Mouse (Mus musculus) spleen, adult 12 weeks (tissue): ENCODE results near the gene Cfap97d1.
A peak's percentile ranks its signal among the peaks of the same experiment; 100 is the strongest.

Experiments used
- DNase-seq: peaks from one replicate; pipeline ENCODE4 v3.0.0; 2022; ENCODE audit warnings: low spot score

The Cfap97d1 gene

GRCm38 (mm10) chr11:101984054-101985025 is at the start of gene Cfap97d1:
Gene Cfap97d1 (plus strand): TSS chr11:101984279.
- peak; percentile 44 for DNase-seq

- no peak for DNase-seq
Observed at GRCm38 (mm10) chr11:101935743-101936142, 48.3 kb upstream of the Cfap97d1 start.

- DNase-seq = no peak
Observed at GRCm38 (mm10) chr11:101936421-101936820, 47.7 kb upstream of the Cfap97d1 start.

- DNase-seq = no peak
Observed at GRCm38 (mm10) chr11:101937108-101937507, 47.0 kb upstream of the Cfap97d1 start.

- DNase-seq = no peak
Observed at GRCm38 (mm10) chr11:101943055-101943454, 41.0 kb upstream of the Cfap97d1 start.

GRCm38 (mm10) chr11:101946525-101946924 is 37.6 kb upstream of the Cfap97d1 start:
- DNase-seq = no peak

GRCm38 (mm10) chr11:101950021-101950420 is 34.1 kb upstream of the Cfap97d1 start:
- DNase-seq = no peak

- DNase-seq = no peak
Observed at GRCm38 (mm10) chr11:101952541-101953341, 31.3 kb upstream of the Cfap97d1 start.

- no peak for DNase-seq
Observed at GRCm38 (mm10) chr11:101953441-101953840, 30.6 kb upstream of the Cfap97d1 start.

GRCm38 (mm10) chr11:101957476-101957875 is 26.6 kb upstream of the Cfap97d1 start:
- no peak for DNase-seq

GRCm38 (mm10) chr11:101963043-101963442 is 21.0 kb upstream of the Cfap97d1 start:
- DNase-seq = no peak

GRCm38 (mm10) chr11:101963473-101964291 is 20.4 kb upstream of the Cfap97d1 start:
- no peak for DNase-seq

GRCm38 (mm10) chr11:101964647-101965046 is 19.4 kb upstream of the Cfap97d1 start:
- DNase-seq = no peak

GRCm38 (mm10) chr11:101965553-101965952 is 18.5 kb upstream of the Cfap97d1 start:
- no peak for DNase-seq

GRCm38 (mm10) chr11:101966965-101967614 is 17.0 kb upstream of the Cfap97d1 start, which contains the start of gene Sost:
Gene Sost (minus strand): TSS chr11:101967015.
- no peak for DNase-seq

GRCm38 (mm10) chr11:101968311-101968710 is 15.8 kb upstream of the Cfap97d1 start:
- DNase-seq = no peak

- peak; percentile 51 for DNase-seq
Observed at GRCm38 (mm10) chr11:101968791-101969190, 15.3 kb upstream of the Cfap97d1 start.

GRCm38 (mm10) chr11:101969835-101970234 is 14.2 kb upstream of the Cfap97d1 start:
- no peak for DNase-seq

- DNase-seq = peak; percentile 29
Observed at GRCm38 (mm10) chr11:101971410-101971809, 12.7 kb upstream of the Cfap97d1 start.

- no peak for DNase-seq
Observed at GRCm38 (mm10) chr11:101972097-101972496, 12.0 kb upstream of the Cfap97d1 start.

- DNase-seq = no peak
Observed at GRCm38 (mm10) chr11:101972651-101973050, 11.4 kb upstream of the Cfap97d1 start.
